Mouse (Mus musculus): ENCODE results near the gene Serpina3m. TPM values are rescaled to one million over a fixed set of nuclear protein-coding genes. Genes with fewer than 3 reads are reported as not detected.
"Not testable (repeated sequence)": the region's sequence is repeated elsewhere in the genome, so short reads cannot be mapped to it uniquely, and the experiment has no call there.

The Serpina3m gene
- polyA plus RNA-seq, 1 experiment = 1.1 TPM

- no peaks in the 10 kb centered on the region for H3K4me1 ChIP-seq (ENCODE audit: control insufficient read depth, insufficient read depth, low read length)
- TF ChIP-seq CTCF (IDR thresholded peaks at IDR 0.05; ENCODE audit: insufficient read depth, low read length) (no peak), POLR2A (IDR thresholded peaks at IDR 0.05; ENCODE audit: borderline replicate concordance, extremely low read depth, low read depth, low read length) (no peak)
- no peak for DNase-seq
- no peak overlapping the region for H3K4me3 ChIP-seq (replicated peaks; ENCODE audit: extremely low read depth, low read depth, low read length)
Measured at GRCm38 (mm10) chr12:104388477-104388876, 50.2 kb downstream of the Serpina3m start.

- not testable (repeated sequence) for H3K4me1 ChIP-seq (ENCODE audit: control insufficient read depth, insufficient read depth, low read length); DNase-seq; H3K4me3 ChIP-seq (replicated peaks; ENCODE audit: extremely low read depth, low read depth, low read length)
- 57% methylated on average over 2 of the region's 2 CpGs for WGBS
Measured at GRCm38 (mm10) chr12:104391057-104391456, 52.8 kb downstream of the Serpina3m start.

- no peak overlapping the region for H3K4me3 ChIP-seq (replicated peaks; ENCODE audit: extremely low read depth, low read depth, low read length)
- H3K4me1 ChIP-seq (ENCODE audit: control insufficient read depth, insufficient read depth, low read length) = no peaks in the 10 kb centered on the region
- 67% methylated on average over 5 of the region's 5 CpGs for WGBS
- no peak for DNase-seq
- TF ChIP-seq CTCF (IDR thresholded peaks at IDR 0.05; ENCODE audit: insufficient read depth, low read length) (no peak), POLR2A (IDR thresholded peaks at IDR 0.05; ENCODE audit: borderline replicate concordance, extremely low read depth, low read depth, low read length) (no peak)
Measured at GRCm38 (mm10) chr12:104403968-104404367, 65.7 kb downstream of the Serpina3m start.

GRCm38 (mm10) chr12:104406454-104406885, 68.2 kb downstream of the Serpina3m start, which contains the start of gene Serpina3n:
TSS of gene Serpina3n (plus strand) at chr12:104406729.
- 48% methylated on average over 4 of the region's 4 CpGs for WGBS
- no peaks in the 10 kb centered on the region for H3K4me1 ChIP-seq (ENCODE audit: control insufficient read depth, insufficient read depth, low read length)
- TF ChIP-seq CTCF (IDR thresholded peaks at IDR 0.05; ENCODE audit: insufficient read depth, low read length) (no peak), POLR2A (IDR thresholded peaks at IDR 0.05; ENCODE audit: borderline replicate concordance, extremely low read depth, low read depth, low read length) (peak; percentile 36; the same call in 1 of the 2 replicates)
- DNase-seq = no peak
- H3K4me3 ChIP-seq (replicated peaks; ENCODE audit: extremely low read depth, low read depth, low read length) = peak within 1 kb of the TSS; percentile 44

GRCm38 (mm10) chr12:104412507-104412906, 74.2 kb downstream of the Serpina3m start:
- H3K4me3 ChIP-seq (replicated peaks; ENCODE audit: extremely low read depth, low read depth, low read length) = no peak overlapping the region
- no peaks in the 10 kb centered on the region for H3K4me1 ChIP-seq (ENCODE audit: control insufficient read depth, insufficient read depth, low read length)
- no peak for TF ChIP-seq POLR2A (IDR thresholded peaks at IDR 0.05; ENCODE audit: borderline replicate concordance, extremely low read depth, low read depth, low read length)
- TF ChIP-seq CTCF (IDR thresholded peaks at IDR 0.05; ENCODE audit: insufficient read depth, low read length) = no peak
- no peak for DNase-seq
- WGBS = 84% methylated on average over 6 of the region's 6 CpGs

GRCm38 (mm10) chr12:104414576-104414975, 76.3 kb downstream of the Serpina3m start:
- TF ChIP-seq POLR2A (IDR thresholded peaks at IDR 0.05; ENCODE audit: borderline replicate concordance, extremely low read depth, low read depth, low read length) (no peak), CTCF (IDR thresholded peaks at IDR 0.05; ENCODE audit: insufficient read depth, low read length) (no peak)
- 38% methylated on average over 2 of the region's 2 CpGs for WGBS
- H3K4me3 ChIP-seq (replicated peaks; ENCODE audit: extremely low read depth, low read depth, low read length) = no peak overlapping the region
- H3K4me1 ChIP-seq (ENCODE audit: control insufficient read depth, insufficient read depth, low read length) = no peaks in the 10 kb centered on the region
- DNase-seq = no peak

- 38% methylated on average over 6 of the region's 6 CpGs for WGBS
- Histone ChIP-seq H3K4me3 (replicated peaks; ENCODE audit: extremely low read depth, low read depth, low read length) (no peak overlapping the region), H3K4me1 (ENCODE audit: control insufficient read depth, insufficient read depth, low read length) (no peaks in the 10 kb centered on the region)
- DNase-seq = no peak
- TF ChIP-seq CTCF (IDR thresholded peaks at IDR 0.05; ENCODE audit: insufficient read depth, low read length) = no peak
- no peak for TF ChIP-seq POLR2A (IDR thresholded peaks at IDR 0.05; ENCODE audit: borderline replicate concordance, extremely low read depth, low read depth, low read length)
Measured at GRCm38 (mm10) chr12:104415625-104416315, 77.5 kb downstream of the Serpina3m start.

GRCm38 (mm10) chr12:104418340-104419135, 80.3 kb downstream of the Serpina3m start:
- TF ChIP-seq POLR2A (IDR thresholded peaks at IDR 0.05; ENCODE audit: borderline replicate concordance, extremely low read depth, low read depth, low read length) (no peak), CTCF (IDR thresholded peaks at IDR 0.05; ENCODE audit: insufficient read depth, low read length) (peak; percentile 84)
- no peaks in the 10 kb centered on the region for H3K4me1 ChIP-seq (ENCODE audit: control insufficient read depth, insufficient read depth, low read length)
- peak; percentile 73 for DNase-seq
- H3K4me3 ChIP-seq (replicated peaks; ENCODE audit: extremely low read depth, low read depth, low read length) = no peak overlapping the region
- 17% methylated on average over 17 of the region's 17 CpGs for WGBS

GRCm38 (mm10) chr12:104419136-104419462, 80.8 kb downstream of the Serpina3m start:
- DNase-seq = no peak
- TF ChIP-seq CTCF (IDR thresholded peaks at IDR 0.05; ENCODE audit: insufficient read depth, low read length) (peak; percentile 62), POLR2A (IDR thresholded peaks at IDR 0.05; ENCODE audit: borderline replicate concordance, extremely low read depth, low read depth, low read length) (no peak)
- 7% methylated on average over 2 of the region's 2 CpGs for WGBS
- Histone ChIP-seq H3K4me3 (replicated peaks; ENCODE audit: extremely low read depth, low read depth, low read length) (no peak overlapping the region), H3K4me1 (ENCODE audit: control insufficient read depth, insufficient read depth, low read length) (no peaks in the 10 kb centered on the region)

Data from lung, adult 2 months (tissue).